Mouse (Mus musculus) lung, postnatal 25 days (tissue): ENCODE results near the gene Golim4.
"Not testable (repeated sequence)": the region's sequence is repeated elsewhere in the genome, so short reads cannot be mapped to it uniquely, and the experiment has no call there.

Experiments used
- DNase-seq: peaks from one replicate; pipeline ENCODE4 v3.0.0; 2022; ENCODE audit warnings: low spot score

The Golim4 gene

DNA sequence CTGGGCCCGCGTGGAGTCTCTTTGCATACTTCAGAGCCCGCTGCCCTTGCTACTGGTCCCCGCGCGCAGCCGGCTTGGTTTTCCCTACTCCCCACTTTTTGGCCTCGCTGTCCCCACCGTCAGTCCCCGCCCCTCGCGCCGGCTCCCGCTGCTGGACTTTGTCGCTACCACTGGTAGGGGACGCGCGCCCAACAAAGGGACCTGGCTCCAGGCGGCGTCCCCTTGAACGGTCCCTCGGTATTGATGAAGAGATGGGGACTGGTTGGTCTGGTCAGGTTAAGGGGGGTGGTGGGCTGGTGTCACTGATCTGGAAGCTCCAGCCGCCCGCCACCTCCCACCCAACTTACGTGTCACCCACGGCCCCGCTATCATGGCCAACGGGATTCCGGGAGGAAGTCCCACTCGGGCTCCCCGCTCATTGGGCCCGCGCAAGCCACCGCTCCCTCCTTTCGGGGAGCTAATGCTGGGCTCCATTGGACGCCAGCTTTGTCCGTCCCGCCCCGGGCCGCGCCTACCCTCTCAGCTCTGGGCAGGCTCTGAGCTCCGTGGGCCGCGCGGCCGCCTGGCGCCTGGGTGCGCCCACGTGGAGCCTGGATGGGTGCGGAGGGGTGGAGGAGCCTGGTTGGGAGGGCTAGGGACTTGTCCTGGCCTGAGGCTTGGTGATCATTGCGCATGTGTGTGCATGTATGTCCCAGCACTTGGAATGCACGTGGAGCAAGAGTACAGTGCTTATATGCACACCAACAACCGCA lies at the start of gene Golim4:
TSS of gene Golim4 (minus strand) at position 399 of the 752 bp plus-strand sequence.
- DNase-seq: peak; percentile 95

DNA sequence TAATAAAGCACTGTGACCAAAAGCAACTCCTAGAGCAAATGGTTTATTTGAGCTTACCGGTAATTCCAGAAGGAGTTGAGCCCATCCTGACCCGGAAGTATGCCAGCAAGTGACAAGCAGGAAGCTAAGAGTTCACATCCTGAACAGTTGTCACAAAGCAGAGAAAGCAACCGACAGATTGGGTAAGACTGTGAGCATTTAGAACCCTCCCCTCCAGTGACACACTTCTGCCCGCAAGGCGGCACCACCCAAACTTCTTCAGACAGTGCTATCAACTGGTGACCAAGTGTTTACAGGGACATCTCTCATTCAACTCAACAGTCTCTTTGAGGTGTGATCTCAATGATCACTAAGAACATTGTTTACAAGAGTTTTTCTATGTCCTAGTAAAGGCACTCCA lies 48.9 kb upstream of the Golim4 start:
- DNase-seq: peak; percentile 11

DNA sequence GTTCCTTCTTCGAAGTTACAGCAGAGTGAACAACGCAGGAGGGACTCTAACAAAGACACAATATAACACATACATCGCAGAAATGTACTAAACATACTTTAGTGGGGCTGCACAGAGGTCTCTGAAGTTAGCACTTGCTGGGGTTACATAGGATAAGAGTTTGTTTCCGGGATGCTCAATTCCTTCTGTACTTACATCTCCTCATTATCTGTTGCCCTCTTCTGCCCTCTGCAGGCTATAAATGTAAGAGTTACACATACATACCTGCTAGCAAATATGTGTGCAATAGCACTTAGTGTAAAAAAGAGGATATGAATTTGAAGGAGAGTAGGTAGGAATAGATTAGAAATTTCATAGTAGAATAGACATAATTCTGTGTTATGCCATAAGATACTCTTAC lies 44.4 kb upstream of the Golim4 start:
- DNase-seq: peak; percentile 54

DNA sequence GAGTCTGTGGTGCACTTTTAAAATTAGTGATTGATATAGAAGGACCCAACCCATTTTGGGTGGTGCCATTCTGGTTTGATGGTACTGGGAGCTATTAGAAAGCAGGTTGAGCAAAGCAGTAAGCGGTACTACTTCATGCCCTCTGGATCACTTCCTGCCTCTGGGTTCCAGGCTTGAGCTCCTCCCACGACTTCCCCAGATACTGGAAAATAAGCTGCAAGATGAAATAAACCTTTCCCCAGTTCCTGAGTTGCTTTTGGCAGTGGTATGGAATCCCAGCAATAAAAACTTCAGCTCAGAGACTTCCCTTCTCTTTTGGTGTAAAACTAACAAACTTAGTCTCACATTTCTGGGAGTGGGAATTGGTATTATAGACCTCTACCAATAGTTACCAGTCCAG lies 43.7 kb upstream of the Golim4 start:
- DNase-seq: no peak

DNA sequence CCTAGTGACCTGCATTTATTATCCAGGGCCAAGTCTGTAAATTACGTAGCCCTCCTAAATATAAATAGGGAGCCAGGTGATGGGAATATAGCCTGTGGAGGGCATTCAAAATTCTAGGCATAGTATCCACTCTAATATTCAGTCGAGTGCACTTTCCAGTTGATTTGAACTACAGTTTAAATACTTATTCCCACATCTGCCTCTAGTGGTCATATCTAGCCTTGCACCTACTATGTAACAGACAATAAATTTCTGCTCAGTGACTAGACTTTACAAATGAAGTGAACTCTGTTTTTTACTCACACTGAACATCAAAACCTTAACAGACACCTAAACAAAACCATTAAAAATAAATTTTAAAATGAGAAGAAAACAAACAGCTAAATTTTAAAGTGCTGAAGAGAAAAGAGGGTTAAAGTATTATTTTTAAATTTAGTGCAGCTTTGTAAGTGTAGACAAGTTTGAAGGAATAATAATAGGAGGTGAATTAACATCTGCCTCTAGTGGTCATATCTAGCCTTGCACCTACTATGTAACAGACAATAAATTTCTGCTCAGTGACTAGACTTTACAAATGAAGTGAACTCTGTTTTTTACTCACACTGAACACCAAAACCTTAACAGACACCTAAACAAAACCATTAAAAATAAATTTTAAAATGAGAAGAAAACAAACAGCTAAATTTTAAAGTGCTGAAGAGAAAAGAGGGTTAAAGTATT lies 24.4 kb upstream of the Golim4 start:
- DNase-seq: peak; percentile 39

DNA sequence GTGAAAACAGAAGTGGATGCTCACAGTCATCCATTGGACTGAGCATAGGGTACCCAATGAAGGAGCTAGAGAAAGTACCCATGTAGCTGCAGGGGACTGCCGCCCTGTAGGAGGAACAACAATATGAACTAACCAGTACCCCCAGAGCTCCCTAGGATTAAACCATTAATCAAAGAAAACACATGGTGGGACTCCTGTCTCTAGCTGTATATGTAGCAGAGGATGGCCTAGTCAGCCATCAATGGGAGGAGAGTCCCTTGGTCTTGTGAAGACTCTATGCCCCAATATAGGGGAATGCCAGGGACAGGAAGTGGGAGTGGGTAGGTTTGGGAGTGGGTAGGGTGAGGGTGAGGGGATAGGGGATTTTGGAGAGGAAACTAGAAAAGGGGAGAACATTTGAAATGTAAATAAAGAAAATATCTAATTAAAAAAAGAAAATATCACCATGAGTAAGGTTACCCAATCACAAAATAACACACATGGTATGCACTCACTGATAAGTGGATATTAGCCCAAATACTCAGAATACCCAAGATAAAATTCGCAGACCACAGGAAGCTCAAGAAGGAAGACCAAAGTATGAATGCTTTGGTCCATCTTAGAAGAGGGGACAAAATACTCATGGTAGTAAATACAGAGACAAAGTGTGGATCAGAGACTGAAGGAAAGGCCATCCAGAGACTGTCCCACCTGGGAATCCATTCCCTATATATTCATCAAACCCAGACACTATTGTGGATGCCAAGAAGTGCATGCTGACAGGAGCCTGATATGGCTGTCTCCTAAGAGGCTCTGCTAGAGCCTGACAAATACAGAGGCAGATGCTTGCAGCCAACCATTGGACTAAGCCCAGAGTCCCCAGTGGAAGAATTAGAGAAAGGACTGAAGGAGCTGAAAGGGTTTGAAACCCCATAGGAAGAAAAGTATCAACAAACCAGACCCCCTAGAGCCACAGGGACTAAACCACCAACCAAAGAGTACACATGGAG lies 6.3 kb upstream of the Golim4 start:
- not testable (repeated sequence) for DNase-seq

DNA sequence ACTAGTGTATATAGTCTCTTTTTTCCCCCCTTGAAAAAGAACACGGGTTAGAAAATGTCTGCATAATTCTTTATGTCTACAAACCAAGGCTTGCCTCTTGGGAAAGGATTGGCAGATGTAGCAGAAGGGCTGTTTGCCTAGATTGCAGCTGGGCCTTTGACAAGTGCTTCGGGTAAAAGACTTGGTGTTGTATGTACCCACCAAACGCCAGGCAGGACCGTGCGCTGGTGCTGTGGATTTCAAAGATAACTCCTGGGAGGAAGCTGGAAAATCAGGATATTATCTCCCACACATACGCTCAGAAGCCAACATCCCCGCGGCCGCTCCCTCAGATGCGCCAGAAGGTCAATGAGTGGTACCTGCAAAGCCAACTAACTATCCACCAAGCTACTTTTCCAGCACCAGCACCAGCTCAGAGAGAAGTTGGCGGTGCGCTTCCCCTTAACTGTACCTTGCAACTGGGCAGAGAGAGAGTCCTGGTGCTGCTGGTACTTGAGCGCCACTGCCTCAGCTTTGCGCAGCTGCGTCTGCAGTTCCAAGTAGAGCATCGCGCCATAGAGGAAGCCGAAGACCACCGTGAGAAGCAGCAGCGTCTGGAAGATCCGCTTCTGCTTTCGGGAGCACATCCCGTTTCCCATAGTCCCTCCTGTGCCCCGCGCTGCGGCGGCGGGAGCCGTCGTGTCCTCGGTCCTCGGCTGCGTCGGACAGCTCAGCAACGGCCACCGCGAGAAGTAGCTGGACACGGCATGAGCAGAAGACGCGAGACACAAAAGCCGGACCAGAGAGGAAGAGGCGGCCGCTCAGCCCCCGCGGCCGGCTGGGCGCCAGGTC lies 873 bp downstream of the Golim4 start:
- DNase-seq: peak; percentile 12

DNA sequence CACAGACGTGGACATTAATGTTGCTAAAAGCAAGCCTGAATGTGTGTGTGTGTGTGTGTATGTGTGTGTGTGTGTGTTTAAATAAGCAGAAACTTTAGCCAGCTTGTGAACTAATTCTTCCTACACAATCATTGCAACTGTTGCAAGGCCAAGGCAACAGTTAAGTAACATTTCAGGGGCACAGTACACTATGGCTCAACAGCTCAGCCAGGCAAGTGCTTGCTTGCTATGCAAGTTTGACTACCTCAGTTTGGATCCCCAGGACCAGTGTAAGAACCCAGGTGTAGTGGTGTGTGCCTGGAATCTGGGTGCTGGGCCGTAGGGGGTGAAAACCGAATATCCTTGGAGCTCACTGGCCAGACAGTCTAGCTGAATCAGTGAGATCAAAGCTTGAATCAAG lies 2.6 kb downstream of the Golim4 start:
- DNase-seq: no peak

DNA sequence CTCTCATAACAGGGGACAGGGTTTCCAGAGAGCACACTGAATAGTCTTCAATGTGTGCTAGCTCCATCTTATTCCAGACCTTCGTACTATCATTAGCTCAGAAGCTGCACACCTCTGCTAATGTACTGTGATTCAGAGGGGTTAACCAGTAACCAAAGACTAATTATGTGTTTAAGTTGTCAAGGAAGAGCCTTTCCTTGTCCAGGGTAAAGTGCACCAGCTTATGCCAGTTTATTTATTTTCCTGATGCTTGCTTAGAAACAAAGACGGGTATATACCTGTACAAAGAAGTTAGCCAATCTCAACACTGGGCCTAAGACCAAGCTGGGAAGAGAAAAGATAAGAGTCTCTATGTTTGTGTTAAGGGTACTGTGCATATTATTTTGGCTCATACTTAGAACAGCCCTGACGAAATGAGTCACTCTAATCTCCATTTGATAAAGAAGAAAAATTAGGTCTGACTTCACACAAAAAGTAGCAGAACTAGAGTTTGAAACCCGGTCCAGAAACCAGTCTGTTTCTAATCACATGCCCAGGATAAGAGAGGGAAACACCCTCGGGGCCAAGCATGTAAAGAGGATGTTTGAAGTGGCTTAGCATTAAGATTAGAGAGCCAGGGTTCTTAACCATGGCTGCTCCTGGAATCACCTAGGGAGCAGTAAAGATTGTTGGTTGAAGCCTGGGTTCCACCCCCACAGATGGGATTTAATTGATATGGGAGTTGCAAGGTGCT lies 4.3 kb downstream of the Golim4 start:
- peak; percentile 16 for DNase-seq

DNA sequence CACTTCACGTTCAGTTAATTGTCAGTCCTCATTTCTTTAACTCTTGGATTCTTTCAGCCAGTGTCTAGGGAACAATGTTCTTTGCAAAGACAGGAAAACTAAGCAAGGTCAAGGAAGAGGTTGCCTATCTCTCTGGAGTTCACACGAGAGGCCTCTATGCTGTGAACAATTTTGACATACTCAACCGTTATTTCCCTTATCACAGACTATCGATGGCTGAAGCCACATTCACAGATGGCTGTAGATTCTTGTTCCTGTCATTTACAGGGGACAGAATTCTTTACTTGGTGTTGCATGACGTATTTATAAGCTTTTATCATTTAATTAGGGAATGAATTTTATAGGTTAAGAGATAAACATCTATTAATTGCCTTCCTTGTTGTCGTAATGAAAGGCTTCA lies 5.9 kb downstream of the Golim4 start:
- no peak for DNase-seq

DNA sequence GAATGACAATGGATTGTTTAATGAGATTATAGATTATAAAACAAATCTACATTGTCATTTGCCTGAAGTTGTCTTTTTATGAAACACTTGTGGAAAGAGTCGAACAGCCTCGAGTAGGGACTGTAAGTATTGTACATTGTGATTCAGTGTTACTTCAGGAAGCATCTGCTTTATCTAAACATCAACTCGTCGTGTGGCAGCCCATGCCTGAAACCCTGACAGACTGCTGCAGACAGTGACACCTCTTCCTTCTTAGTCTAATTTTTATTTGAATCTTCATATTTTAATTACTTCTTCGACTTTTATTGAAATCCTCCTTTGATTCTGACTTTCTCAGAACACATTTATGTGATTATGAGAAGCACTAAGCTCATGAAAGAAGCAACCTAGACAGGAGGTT lies 7.4 kb downstream of the Golim4 start:
- no peak for DNase-seq

DNA sequence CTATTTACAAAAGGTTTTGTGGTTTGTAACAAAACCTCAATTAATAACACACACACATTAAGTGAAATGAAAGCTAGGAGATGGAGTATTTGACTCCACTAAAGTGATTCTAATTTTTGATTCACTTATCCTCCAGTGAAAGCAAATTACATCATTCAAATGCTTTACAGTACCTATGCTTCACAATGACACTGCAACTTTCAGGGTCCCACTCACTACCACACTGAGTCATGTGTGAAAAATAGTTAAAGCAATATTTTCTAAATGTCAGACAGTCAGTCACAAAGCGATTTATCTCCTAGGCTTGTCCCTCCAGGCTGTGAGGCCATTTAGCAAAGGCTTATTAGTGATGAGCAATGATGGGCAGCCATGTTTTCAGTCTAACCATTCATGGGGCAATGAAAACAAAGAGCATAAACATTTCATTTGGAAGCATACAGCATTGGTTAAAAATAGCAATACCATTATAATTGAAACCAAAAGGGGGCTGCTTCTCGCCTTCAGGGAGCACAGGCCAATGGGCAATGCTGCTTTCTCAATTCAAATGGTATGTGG lies 8.1 kb downstream of the Golim4 start:
- no peak for DNase-seq

DNA sequence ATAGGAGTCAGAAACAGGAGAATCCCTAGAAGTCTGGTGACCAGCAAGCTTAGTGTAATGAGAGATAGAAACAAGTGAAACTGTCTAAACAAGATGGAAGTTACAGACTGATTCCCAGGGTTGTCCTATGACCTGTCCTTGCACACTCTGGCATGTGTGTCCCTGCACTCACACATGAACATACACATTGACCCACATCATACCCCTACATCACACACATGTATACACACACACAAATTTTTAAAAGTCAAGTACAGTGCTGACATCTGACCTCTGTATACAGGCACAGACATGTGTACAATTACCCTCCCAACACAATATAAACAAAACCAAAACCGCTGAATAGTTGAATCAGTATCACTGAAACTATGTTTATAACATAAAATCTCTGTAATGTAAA lies 8.7 kb downstream of the Golim4 start:
- DNase-seq: no peak

DNA sequence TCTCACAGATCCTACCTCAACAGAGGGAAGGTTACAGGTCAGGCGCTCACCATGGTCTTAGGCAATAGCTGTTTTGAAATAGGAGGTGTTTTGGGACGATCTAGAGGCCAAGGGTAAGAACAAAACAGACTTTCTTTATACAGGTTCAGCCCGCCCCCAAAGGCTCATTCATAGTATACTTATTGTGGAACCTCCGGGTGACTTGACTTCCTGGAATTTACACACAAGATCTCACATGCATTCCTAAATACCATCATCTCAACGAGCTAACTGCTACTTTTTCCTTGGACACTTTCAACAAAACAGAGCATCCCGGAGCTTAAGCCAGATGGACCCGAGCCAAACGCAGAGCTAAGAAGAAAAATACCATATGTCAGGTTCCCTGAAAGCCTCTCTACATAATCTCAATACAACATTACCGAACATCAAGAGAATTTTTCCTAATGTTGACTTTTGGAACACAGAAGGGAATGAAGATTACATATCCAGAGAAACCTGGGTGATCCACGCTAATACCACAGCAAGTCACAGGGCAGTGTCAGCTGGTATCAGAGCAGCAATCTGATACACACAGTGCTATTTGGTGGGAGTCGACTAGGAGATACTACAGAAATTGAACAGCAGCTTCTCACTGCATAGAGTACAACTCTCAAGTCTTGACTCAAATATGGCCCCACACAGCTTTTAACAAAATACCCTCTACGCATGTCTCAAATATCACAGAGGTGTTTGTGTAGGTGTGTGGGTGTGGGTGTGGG lies 14.3 kb downstream of the Golim4 start:
- DNase-seq: no peak

DNA sequence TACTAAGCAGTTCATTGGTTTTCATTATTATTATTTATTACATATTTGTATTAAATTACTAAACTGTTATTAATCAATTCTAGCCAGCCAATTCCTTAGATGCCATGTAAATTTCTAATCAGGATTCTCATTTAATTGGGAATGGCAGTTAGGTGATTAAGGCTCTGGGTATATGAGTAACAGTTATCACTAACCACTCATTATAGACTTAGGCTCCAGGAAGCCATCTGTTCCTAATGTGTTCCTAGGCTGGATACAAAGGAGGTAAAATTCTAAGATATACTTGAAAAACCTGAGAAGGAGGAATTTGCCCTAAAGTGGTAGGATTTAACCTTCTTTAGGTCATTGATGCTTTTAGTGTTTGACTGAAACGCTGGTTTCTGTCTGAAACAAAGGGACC lies 14.9 kb downstream of the Golim4 start:
- no peak for DNase-seq

DNA sequence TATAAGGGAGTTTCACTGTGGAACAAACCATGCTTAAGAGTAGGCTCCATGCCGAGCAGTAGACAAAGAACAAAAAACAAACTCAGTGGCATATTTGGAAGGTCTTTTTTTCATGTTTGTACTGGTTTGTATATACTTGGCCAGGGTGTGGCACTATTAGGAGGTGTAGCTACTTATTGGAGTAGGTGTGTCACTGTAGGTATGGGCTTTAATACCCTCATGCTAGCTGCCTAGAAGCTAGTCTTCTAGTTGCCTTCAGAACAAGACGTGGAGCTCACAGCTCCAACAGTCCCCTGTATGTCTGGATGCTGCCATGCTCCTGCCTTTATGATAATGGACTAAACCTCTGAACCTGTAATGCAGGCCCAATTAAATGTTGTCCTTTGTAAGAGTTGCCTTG lies 20.6 kb downstream of the Golim4 start:
- DNase-seq: no peak

DNA sequence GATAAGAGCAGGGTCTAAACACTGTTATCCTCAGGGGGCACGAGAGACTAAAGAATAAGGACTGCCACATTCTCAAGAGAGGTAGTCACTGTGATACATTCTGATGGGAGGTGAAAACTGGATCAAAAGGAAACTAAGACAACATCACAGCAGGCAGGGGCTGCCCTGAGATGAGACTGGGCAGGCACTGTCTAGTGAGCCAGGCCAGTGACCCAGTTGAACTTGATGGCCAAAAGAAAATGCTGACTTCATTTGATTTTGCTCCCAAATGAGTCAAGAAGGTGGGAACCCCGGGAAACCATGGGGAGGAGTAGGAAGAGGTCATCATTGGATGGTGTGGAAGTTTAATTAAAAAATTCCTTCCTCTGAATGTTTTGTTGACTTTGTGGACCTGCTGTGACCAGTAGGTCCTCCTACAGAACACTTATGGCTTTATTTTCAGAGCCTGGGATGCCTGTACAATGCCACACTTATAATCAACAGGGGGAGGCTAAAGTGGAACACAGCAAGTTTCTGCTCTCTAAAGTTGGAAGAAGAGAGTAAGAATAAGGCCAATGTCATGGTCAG lies 26.0 kb downstream of the Golim4 start:
- DNase-seq: no peak

DNA sequence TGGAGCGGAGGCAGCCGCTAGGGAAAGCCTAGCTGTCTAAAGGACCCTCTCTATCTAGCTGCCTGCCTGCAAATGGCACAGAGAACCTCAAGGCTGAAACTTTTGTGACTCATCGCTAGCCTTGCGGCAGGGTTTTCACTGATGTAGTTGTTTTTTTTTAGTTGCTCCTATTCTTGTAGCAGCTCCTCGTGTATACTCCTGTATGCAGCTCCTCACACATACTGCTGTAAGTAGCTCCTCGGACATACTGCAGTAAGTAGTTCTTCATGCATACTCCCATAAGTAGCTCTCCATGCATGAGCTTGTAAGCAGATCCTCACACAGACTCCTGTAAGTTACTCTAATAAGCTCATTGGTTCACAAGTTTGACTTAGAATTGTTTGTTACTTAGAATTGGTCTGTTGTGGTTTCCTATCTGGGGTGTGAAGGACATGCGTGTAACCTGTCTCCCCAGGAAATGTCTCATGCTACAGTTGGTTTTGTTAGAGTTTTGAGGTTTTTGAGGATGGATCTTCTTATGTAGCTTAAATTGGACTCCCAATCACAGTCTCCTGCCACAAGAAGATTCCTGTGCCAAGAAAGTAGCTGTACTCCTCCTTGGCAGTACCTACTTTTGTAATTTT lies 26.7 kb downstream of the Golim4 start:
- DNase-seq: no peak

DNA sequence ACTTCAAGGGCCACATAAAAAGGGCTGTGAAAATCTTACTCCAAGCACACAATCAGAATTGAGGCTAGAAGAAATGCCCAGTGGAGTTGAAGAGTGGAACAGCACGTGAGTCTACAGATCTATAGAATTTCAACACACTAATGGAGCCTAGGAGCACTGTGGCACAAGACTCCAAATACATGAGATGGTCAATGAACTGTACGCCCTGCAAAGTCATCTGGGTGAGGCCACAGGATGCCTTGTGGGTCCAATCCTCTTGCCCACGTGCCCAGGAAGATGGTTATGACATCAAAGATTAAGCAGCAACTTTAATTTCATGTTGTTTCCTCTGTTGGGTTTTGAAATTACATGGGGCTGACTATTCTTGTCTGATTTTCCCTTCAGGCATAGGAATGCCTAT lies 30.4 kb downstream of the Golim4 start:
- DNase-seq: no peak
